Mouse (Mus musculus): ENCODE measurements around the gene Fkbp4. TPM values are rescaled to one million over a fixed set of nuclear protein-coding genes. Genes with fewer than 3 reads are reported as not detected.

The Fkbp4 gene
- polyA plus RNA-seq (2012; rRNA removed), result 138 and 139 TPM in 2 replicates

DNA sequence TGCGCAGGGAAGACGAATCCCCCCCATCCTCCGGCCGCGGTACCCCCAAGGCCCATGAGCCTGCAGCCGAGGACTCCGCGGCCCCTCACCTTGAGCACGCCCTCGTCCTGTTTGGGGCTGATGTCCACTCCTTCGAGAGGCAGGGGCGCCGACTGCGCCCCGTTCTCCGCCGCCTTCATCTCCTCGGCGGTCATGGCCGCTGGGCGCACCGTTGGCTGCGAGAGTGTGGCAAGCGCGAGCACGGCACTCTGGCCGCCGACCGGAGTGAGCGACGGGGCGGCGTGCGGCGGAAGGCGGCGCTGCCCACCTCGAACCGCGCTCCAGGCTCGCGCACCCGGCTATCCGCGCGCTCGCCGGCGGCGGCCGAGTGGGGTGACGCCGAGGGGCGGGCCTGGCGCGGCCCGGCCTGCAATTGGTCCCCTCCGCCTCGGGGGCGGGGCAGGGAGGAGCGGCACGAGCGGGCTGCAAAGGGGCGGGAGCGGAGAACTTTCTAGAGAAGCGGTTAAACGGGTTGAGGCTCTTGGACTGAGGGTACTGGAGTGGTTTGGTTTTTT lies at the start of gene Fkbp4:
Gene Fkbp4 (minus strand): TSS at position 361 of the 554 bp plus-strand sequence.
- Histone ChIP-seq H3K36me3 (ENCODE audit: control insufficient read depth, insufficient read depth, low read length) (peaks cover 23% of the 10 kb centered on the region), H3K27ac (ENCODE audit: control insufficient read depth, insufficient read depth, low read length) (no peak within 1 kb of the TSS), H3K4me3 (ENCODE audit: control insufficient read depth, insufficient read depth, low read length) (peak within 1 kb of the TSS; percentile 84), H3K4me1 (replicated peaks; ENCODE audit: control insufficient read depth, insufficient read depth, low read length) (peaks cover 9% of the 10 kb centered on the region), H3K27me3 (ENCODE audit: control insufficient read depth, insufficient read depth, low read length) (no peaks in the 10 kb centered on the region)
- DNase-seq, result peak; percentile 95
- under 1% methylated on average over 67 of the region's 67 CpGs for WGBS
- TF ChIP-seq POLR2A (IDR thresholded peaks at IDR 0.05; ENCODE audit: control insufficient read depth, extremely low read depth, insufficient read depth, low read length, poor library complexity), result peak; percentile 94
- peak; percentile 62; the same call in 1 of the 2 replicates for TF ChIP-seq CTCF (IDR thresholded peaks at IDR 0.05; ENCODE audit: borderline replicate concordance, control insufficient read depth, extremely low read depth, insufficient read depth, low read length, poor library complexity)

DNA sequence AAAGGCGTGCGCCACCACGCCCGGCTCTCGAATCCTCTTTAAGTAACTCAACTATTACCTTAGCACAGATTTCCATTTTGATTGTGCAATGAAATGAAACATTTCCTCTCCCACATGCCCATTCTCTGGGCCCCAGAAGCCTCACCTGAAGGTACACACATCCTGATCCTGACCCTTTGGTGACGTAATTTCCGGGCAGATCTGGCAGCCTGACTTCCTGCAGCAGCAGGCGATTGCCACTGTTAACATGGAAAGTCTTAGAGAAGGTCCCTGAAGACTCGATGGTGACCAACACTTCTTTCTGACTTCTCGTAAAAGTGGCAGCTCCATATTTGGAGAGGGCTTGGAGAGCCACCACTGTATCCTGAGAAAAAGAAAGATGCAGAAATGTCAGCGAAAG lies 49.3 kb upstream of the Fkbp4 start:
- TF ChIP-seq POLR2A (IDR thresholded peaks at IDR 0.05; ENCODE audit: control insufficient read depth, extremely low read depth, insufficient read depth, low read length, poor library complexity) (no peak), CTCF (IDR thresholded peaks at IDR 0.05; ENCODE audit: borderline replicate concordance, control insufficient read depth, extremely low read depth, insufficient read depth, low read length, poor library complexity) (no peak)
- DNase-seq, result no peak
- H3K27ac ChIP-seq (ENCODE audit: control insufficient read depth, insufficient read depth, low read length), result no peak overlapping the region
- no peak overlapping the region for H3K4me3 ChIP-seq (ENCODE audit: control insufficient read depth, insufficient read depth, low read length)
- 89% methylated on average over 11 of the region's 11 CpGs for WGBS
- H3K4me1 ChIP-seq (replicated peaks; ENCODE audit: control insufficient read depth, insufficient read depth, low read length), result no peaks in the 10 kb centered on the region
- H3K36me3 ChIP-seq (ENCODE audit: control insufficient read depth, insufficient read depth, low read length), result no peaks in the 10 kb centered on the region
- no peaks in the 10 kb centered on the region; the same call in 1 of the 2 replicates for H3K27me3 ChIP-seq (ENCODE audit: control insufficient read depth, insufficient read depth, low read length)

DNA sequence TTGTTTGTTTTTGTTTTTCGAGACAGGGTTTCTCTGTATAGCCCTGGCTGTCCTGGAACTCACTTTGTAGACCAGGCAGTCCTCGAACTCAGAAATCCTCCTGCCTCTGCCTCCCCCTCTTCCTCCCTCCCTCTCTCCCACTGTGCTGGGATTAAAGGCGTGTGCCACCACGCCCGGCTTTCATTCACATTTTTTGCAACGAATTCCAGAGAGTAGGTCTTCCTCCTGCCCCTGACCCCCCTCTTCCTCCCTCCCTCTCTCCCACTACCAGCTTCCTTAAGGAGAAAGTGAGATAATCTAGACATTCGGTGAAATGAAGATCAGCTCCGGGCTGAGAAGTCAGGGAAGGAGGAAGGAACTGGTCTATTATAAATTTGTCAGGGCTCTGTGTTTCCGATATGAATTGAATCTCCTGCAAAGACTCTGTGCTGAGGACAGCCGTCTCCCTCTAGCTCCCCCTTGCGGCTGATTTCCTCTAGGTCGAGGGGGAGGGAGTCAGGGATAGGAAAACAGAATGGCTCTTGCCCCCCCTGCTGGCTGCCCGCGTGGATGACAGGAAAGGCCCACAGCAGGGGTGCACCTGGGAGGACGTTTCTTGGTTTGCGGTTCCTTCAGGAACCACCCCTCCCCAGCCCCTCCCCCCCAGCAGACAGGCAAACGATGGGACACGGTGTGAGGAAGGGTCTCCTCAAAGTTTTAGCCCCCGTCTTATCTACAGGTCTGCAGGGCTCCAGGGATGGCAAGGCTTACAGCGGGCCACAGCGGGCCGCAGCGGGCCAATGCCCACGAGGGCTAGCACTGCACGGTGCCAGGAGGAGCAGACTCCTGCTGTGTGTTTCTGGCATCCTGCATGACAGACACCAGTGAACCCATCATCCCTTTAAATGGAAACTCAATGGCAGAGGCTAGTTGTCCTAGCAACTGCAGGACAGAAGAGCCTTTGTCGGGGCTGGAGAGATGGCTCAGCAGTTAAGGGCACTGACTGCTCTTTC lies 41.3 kb upstream of the Fkbp4 start:
- DNase-seq, result peak; percentile 98
- TF ChIP-seq CTCF (IDR thresholded peaks at IDR 0.05; ENCODE audit: borderline replicate concordance, control insufficient read depth, extremely low read depth, insufficient read depth, low read length, poor library complexity) (peak; percentile 98), POLR2A (IDR thresholded peaks at IDR 0.05; ENCODE audit: control insufficient read depth, extremely low read depth, insufficient read depth, low read length, poor library complexity) (no peak)
- no peak overlapping the region for H3K27ac ChIP-seq (ENCODE audit: control insufficient read depth, insufficient read depth, low read length)
- no peaks in the 10 kb centered on the region for H3K27me3 ChIP-seq (ENCODE audit: control insufficient read depth, insufficient read depth, low read length)
- no peak overlapping the region for H3K4me3 ChIP-seq (ENCODE audit: control insufficient read depth, insufficient read depth, low read length)
- H3K4me1 ChIP-seq (replicated peaks; ENCODE audit: control insufficient read depth, insufficient read depth, low read length), result 0 out of 2 replicates have a peak, but pooled peaks cover 3% of the 10 kb centered on the region
- WGBS, result 25% methylated on average over 26 of the region's 26 CpGs
- no peaks in the 10 kb centered on the region for H3K36me3 ChIP-seq (ENCODE audit: control insufficient read depth, insufficient read depth, low read length)

DNA sequence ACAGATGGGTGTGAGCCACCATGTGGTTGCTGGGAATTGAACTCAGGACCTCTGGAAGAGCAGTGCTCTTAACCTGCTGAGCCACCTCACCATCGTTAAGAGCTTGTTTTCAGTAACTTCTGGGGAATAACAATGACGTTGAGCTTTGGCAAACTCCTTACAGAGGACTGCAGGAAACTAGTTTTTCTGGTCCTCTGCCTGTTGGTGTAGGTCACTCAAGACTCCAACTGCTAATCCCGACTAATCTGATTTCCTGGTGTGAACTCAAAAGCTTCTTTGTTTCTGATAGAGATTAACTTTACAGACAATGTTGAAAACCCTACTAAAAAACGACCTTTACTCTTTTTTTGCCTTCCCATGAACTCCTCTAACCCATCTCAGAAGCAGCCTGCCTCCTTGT lies 39.0 kb upstream of the Fkbp4 start:
- H3K36me3 ChIP-seq (ENCODE audit: control insufficient read depth, insufficient read depth, low read length), result no peaks in the 10 kb centered on the region
- no peak overlapping the region for H3K27ac ChIP-seq (ENCODE audit: control insufficient read depth, insufficient read depth, low read length)
- no peak overlapping the region for H3K4me3 ChIP-seq (ENCODE audit: control insufficient read depth, insufficient read depth, low read length)
- H3K4me1 ChIP-seq (replicated peaks; ENCODE audit: control insufficient read depth, insufficient read depth, low read length), result 0 out of 2 replicates have a peak, but pooled peaks cover 3% of the 10 kb centered on the region
- TF ChIP-seq CTCF (IDR thresholded peaks at IDR 0.05; ENCODE audit: borderline replicate concordance, control insufficient read depth, extremely low read depth, insufficient read depth, low read length, poor library complexity), result no peak
- no peak for TF ChIP-seq POLR2A (IDR thresholded peaks at IDR 0.05; ENCODE audit: control insufficient read depth, extremely low read depth, insufficient read depth, low read length, poor library complexity)
- WGBS, result 62% methylated on average over 4 of the region's 4 CpGs
- H3K27me3 ChIP-seq (ENCODE audit: control insufficient read depth, insufficient read depth, low read length), result no peaks in the 10 kb centered on the region
- DNase-seq, result no peak

DNA sequence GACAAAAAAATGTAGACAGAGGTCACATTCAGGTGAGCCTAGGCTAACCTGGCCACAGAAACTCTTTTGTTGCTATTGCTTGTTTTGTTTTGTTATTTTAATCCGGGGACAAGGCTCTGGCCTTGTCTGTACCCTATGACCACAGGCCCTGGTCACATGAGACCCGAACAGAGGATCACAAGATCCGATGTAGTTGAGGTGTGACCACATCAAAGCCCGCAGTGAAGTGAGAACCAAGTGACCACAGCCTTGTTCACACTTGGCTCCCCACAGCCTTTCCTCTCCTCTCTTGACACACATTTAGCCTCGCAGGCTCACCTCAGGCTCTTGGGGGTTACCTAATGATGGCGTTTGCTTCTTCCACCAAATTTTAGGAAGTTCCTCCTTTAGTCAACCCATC lies 35.6 kb upstream of the Fkbp4 start:
- no peak for DNase-seq
- 42% methylated on average over 6 of the region's 6 CpGs for WGBS
- no peak for TF ChIP-seq CTCF (IDR thresholded peaks at IDR 0.05; ENCODE audit: borderline replicate concordance, control insufficient read depth, extremely low read depth, insufficient read depth, low read length, poor library complexity)
- TF ChIP-seq POLR2A (IDR thresholded peaks at IDR 0.05; ENCODE audit: control insufficient read depth, extremely low read depth, insufficient read depth, low read length, poor library complexity), result no peak

DNA sequence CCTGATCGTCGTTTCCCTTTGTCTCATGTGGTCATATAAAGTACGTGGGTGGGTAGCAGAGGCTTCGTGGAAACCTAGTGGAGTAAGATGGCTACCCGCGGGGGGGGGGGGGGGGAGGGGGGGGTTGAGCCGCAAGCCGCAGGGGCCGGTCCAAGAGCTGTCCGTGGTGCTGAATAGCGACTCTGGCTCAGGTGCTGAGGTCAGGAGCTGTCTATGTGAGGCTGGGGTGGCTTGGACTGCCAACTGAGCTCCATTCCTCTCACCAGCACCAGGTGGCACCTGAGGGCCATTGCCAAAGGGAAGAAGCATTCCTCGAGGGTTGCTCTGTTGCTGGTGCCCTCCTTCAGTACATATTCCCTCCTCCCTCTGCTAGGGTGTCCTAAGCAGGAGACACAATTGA lies 31.0 kb upstream of the Fkbp4 start:
- no peaks in the 10 kb centered on the region; the same call in 1 of the 2 replicates for H3K27me3 ChIP-seq (ENCODE audit: control insufficient read depth, insufficient read depth, low read length)
- H3K4me1 ChIP-seq (replicated peaks; ENCODE audit: control insufficient read depth, insufficient read depth, low read length), result no peaks in the 10 kb centered on the region
- no peaks in the 10 kb centered on the region for H3K36me3 ChIP-seq (ENCODE audit: control insufficient read depth, insufficient read depth, low read length)
- no peak overlapping the region for H3K27ac ChIP-seq (ENCODE audit: control insufficient read depth, insufficient read depth, low read length)
- 3% methylated on average over 12 of the region's 12 CpGs for WGBS
- no peak for TF ChIP-seq CTCF (IDR thresholded peaks at IDR 0.05; ENCODE audit: borderline replicate concordance, control insufficient read depth, extremely low read depth, insufficient read depth, low read length, poor library complexity)
- TF ChIP-seq POLR2A (IDR thresholded peaks at IDR 0.05; ENCODE audit: control insufficient read depth, extremely low read depth, insufficient read depth, low read length, poor library complexity), result no peak
- no peak overlapping the region for H3K4me3 ChIP-seq (ENCODE audit: control insufficient read depth, insufficient read depth, low read length)
- DNase-seq, result peak; percentile 30

More for the DNA sequence above, 35.6 kb upstream of the Fkbp4 start:
- Histone ChIP-seq H3K4me1 (replicated peaks; ENCODE audit: control insufficient read depth, insufficient read depth, low read length) (no peaks in the 10 kb centered on the region), H3K4me3 (ENCODE audit: control insufficient read depth, insufficient read depth, low read length) (no peak overlapping the region), H3K27ac (ENCODE audit: control insufficient read depth, insufficient read depth, low read length) (no peak overlapping the region), H3K27me3 (ENCODE audit: control insufficient read depth, insufficient read depth, low read length) (no peaks in the 10 kb centered on the region), H3K36me3 (ENCODE audit: control insufficient read depth, insufficient read depth, low read length) (no peaks in the 10 kb centered on the region)

Data from thymus, adult 2 months (tissue).